Mouse (Mus musculus): ENCODE results near the gene Pnpla5. TPM values are rescaled to one million over a fixed set of nuclear protein-coding genes. Genes with fewer than 3 reads are reported as not detected.

The Pnpla5 gene
- polyA plus RNA-seq, 2 experiments from 2014 or later, result not detected

Other genes starting within 250 kb of the Pnpla5 start
- not detected for gene Efcab6, start 57.8 kb downstream of the Pnpla5 start, polyA plus RNA-seq (2017; shearing (Covaris generic))
- not detected for gene Sult4a1, start 17.4 kb downstream of the Pnpla5 start, polyA plus RNA-seq (2017; shearing (Covaris generic))
- gene Pnpla3, start 44.7 kb upstream of the Pnpla5 start, polyA plus RNA-seq (2017; shearing (Covaris generic)), result 1 to 10 TPM in 1 of 2 experiments, not detected in 1; 1.9 TPM
- 10 to 100 TPM; 44.3 to 56.1 TPM for gene Samm50, start 69.1 kb upstream of the Pnpla5 start, polyA plus RNA-seq (2017; shearing (Covaris generic))
- gene Parvb, start 108.9 kb upstream of the Pnpla5 start, polyA plus RNA-seq (2017; shearing (Covaris generic)), result 1 to 10 TPM in 1 of 2 experiments, not detected in 1; 2.4 TPM
- 100 to 1,000 TPM in 1 of 2 experiments, 10 to 100 TPM in 1; 76.0 to 134 TPM for gene Parvg, start 200.9 kb upstream of the Pnpla5 start, polyA plus RNA-seq (2017; shearing (Covaris generic))

All from CD4-positive, CD25-positive, alpha-beta regulatory T cell, adult 4 months (primary cell).